Mouse (Mus musculus) forebrain, embryonic 11.5 days (tissue): ENCODE results near the gene Hmga2. TPM values are rescaled to one million over a fixed set of nuclear protein-coding genes. Genes with fewer than 3 reads are reported as not detected.
A peak's percentile ranks its signal among the peaks of the same experiment; 100 is the strongest.

Experiments used
- ATAC-seq: fragments of 200-750 bp; cut with Nextera tagmentation; replicated peaks from 2 replicates; pipeline ENCODE4 v1.8.0; 2017; ENCODE audit warnings: moderate TSS enrichment; ENCODE audit not compliant: low FRiP score
- DNase-seq: peaks from one replicate; pipeline ENCODE4 v3.0.0-alpha.2; 2017; ENCODE audit warnings: low spot score
- H3K27ac ChIP-seq: fragments of 300-500 bp; sonication (generic); 2 replicates; pipeline ENCODE4 v1.5.1; 2014; ENCODE audit warnings: low read depth, low read length
- H3K27me3 ChIP-seq: fragments of 300-500 bp; sonication (generic); 2 replicates; pipeline ENCODE4 v1.6.1; 2014; ENCODE audit warnings: mild to moderate bottlenecking, low read length, mixed read lengths; ENCODE audit not compliant: control insufficient read depth, insufficient read depth
- H3K36me3 ChIP-seq: fragments of 300-500 bp; sonication (generic); 2 replicates; pipeline ENCODE4 v1.6.1; 2014; ENCODE audit warnings: mild to moderate bottlenecking, low read length, moderate library complexity, mixed read lengths; ENCODE audit not compliant: control insufficient read depth, insufficient read depth
- H3K4me1 ChIP-seq: fragments of 300-500 bp; sonication (generic); replicated peaks from 2 replicates; pipeline ENCODE4 v1.6.1; 2014; ENCODE audit warnings: low read length, mixed read lengths; ENCODE audit not compliant: control insufficient read depth, insufficient read depth
- H3K4me2 ChIP-seq: fragments of 300-500 bp; sonication (generic); 2 replicates; pipeline ENCODE4 v1.6.1; 2014; ENCODE audit warnings: low read depth, mild to moderate bottlenecking, low read length, moderate library complexity, mixed read lengths; ENCODE audit not compliant: severe bottlenecking
- H3K4me3 ChIP-seq: fragments of 300-500 bp; sonication (generic); 2 replicates; pipeline ENCODE4 v1.5.1; 2014; ENCODE audit warnings: low read depth, low read length
- H3K9ac ChIP-seq: fragments of 300-500 bp; sonication (generic); 2 replicates; pipeline ENCODE4 v1.6.1; 2014; ENCODE audit warnings: low read length
- H3K9me3 ChIP-seq: fragments of 300-500 bp; sonication (generic); 2 replicates; pipeline ENCODE4 v1.6.1; 2016; ENCODE audit warnings: low read length, mixed read lengths; ENCODE audit not compliant: control insufficient read depth
- WGBS: fragments of 180-500 bp; shearing (Covaris S2); extraction: QIAGEN DNeasy Blood & Tissue Kit; methylation state at CpG from one replicate; pipeline ENCODE4 v1.1.7; 2014; 5-methylcytosine and 5-hydroxymethylcytosine counted together
- polyA plus RNA-seq: library from polyadenylated mRNA; unstranded; fragments of >200 nt; fragmentation: Nextera tagmentation; extraction: Ambion mirVana; gene quantifications from 2 replicates; pipeline ENCODE4 v1.2.1, GENCODE M21; 2014

Gene Hmga2
- polyA plus RNA-seq, 1 experiment from 2014 or later: 91.9 TPM

DNA sequence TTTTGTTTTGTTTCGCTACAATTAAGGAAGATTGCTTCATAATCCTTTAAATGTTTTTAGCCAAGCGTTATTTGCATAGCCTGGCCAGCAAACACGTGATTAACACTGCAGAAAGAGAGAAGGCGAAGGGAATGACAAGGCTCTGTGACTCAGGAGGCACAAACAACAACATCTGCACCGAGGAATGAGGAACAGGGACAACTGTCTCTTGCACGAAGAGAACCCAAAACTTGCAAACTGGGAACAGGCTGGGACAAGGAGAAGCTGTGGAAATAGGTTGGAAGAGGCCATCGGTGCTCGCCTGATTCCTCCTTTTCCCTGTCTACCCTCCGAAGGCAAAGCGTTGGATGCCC, 47.1 kb downstream of the Hmga2 start:
- no peak for DNase-seq
- H3K4me3 ChIP-seq: no peak overlapping the region
- peaks cover 12% of the 10 kb centered on the region; the same call in 1 of the 2 replicates for H3K4me1 ChIP-seq
- H3K36me3 ChIP-seq: no peaks in the 10 kb centered on the region; the same call in 1 of the 2 replicates
- H3K9me3 ChIP-seq: no peaks in the 10 kb centered on the region
- H3K27me3 ChIP-seq: no peaks in the 10 kb centered on the region
- no peak overlapping the region for H3K27ac ChIP-seq
- 79% methylated on average over 10 of the region's 10 CpGs for WGBS
- H3K4me2 ChIP-seq: no peak overlapping the region
- H3K9ac ChIP-seq: no peak overlapping the region
- ATAC-seq: no peak

DNA sequence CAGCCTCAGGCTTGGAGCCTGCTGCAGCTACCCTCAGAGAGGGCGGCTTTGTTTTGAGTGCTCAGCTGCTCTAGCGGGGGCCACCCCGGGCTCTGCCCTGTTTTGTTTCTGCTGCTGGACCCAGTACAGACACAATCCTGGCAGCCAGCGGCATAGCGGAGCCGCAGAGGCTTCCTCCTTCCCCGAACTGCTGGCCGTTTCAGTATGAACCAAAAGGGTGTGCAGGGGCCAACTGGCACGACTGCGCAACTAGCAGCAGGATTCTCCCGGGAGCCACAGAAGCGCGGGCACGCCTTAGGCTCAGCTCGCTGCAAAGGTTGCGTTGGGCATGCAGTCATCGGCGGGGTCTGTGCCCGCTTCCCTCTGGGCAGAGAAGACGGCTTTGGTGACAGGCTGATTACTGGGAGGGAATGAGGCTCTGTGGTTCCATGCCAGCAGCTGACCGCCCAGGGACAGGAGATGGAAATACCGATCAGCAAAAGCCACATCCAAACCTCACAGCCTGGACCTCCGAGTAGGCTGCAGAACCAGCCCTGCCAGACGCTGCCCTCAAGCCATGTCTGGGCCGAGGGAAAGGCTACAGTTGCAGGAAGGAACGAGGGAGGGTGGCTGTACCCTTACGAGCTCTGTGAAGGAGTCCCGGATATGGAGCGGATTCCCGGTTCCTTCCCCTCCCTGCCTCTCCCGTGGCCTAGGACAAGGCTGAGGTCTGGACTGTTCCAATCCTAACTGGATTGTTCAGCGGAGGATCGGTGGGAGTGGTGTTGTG, 47.7 kb downstream of the Hmga2 start:
- ATAC-seq (no peak), DNase-seq (peak; percentile 62)
- H3K4me2 ChIP-seq: no peak overlapping the region
- no peaks in the 10 kb centered on the region for H3K27me3 ChIP-seq
- H3K9ac ChIP-seq: no peak overlapping the region
- no peaks in the 10 kb centered on the region for H3K9me3 ChIP-seq
- no peak overlapping the region for H3K4me3 ChIP-seq
- WGBS: 81% methylated on average over 33 of the region's 33 CpGs
- peak overlapping the region; percentile 37; the same call in 1 of the 2 replicates for H3K27ac ChIP-seq
- no peaks in the 10 kb centered on the region; the same call in 1 of the 2 replicates for H3K36me3 ChIP-seq
- peaks cover 12% of the 10 kb centered on the region; the same call in 1 of the 2 replicates for H3K4me1 ChIP-seq

DNA sequence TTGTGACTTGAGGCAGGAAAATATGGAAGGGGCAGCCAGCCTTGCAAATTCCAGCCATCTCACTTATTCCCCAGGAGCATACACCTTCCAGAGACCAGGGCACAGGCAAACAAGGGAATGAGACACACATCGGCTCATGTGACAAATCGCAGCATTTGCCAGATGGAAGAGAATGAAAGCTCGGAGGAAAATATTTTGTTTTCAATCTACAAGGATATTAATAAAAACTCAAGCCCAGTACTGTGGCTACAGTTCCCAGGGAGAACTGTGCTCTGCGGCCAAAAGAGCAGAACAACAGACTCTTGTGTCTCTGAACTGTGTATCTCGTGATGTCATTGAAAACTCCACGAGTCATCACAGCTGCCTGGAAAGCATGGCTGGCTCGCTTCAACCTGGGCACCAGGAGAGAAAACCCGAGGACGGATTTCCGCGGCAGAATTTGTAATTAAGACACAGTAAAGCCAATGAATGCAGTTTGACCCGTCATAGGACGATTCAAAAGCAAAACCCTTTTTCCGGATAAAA, 50.1 kb downstream of the Hmga2 start:
- peaks cover 19% of the 10 kb centered on the region; the same call in 1 of the 2 replicates for H3K4me1 ChIP-seq
- H3K4me3 ChIP-seq: no peak overlapping the region
- no peak overlapping the region for H3K9ac ChIP-seq
- H3K9me3 ChIP-seq: no peaks in the 10 kb centered on the region
- no peak for DNase-seq
- WGBS: 83% methylated on average over 14 of the region's 14 CpGs
- H3K27me3 ChIP-seq: no peaks in the 10 kb centered on the region
- no peak for ATAC-seq
- H3K27ac ChIP-seq: no peak overlapping the region
- H3K4me2 ChIP-seq: no peak overlapping the region
- H3K36me3 ChIP-seq: no peaks in the 10 kb centered on the region; the same call in 1 of the 2 replicates

DNA sequence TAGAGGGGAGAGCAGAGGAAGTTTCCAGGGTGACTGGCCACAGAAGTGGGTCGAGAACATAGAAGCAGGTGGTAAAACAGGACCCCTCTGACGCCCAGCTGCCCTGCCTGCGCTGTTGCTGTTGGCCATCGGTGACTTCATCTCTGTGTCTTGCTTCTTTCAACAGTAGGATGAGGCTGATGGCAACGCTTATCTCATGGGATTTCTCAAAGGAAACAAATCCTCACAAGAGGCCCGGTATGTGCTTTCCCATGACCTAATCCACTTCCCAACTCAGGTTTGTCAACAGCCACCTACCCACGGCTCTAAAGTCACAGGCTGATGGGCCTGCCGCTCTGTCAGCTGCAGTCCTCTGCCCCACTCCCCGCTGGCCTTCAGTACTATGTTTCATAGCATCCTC, 52.3 kb downstream of the Hmga2 start:
- no peak overlapping the region for H3K4me2 ChIP-seq
- no peaks in the 10 kb centered on the region for H3K27me3 ChIP-seq
- H3K27ac ChIP-seq: no peak overlapping the region
- peaks cover 27% of the 10 kb centered on the region; the same call in 1 of the 2 replicates for H3K4me1 ChIP-seq
- no peak overlapping the region for H3K4me3 ChIP-seq
- no peaks in the 10 kb centered on the region; the same call in 1 of the 2 replicates for H3K36me3 ChIP-seq
- no peak for ATAC-seq
- no peaks in the 10 kb centered on the region for H3K9me3 ChIP-seq
- no peak overlapping the region for H3K9ac ChIP-seq
- WGBS: 84% methylated on average over 9 of the region's 9 CpGs
- DNase-seq: peak; percentile 41

DNA sequence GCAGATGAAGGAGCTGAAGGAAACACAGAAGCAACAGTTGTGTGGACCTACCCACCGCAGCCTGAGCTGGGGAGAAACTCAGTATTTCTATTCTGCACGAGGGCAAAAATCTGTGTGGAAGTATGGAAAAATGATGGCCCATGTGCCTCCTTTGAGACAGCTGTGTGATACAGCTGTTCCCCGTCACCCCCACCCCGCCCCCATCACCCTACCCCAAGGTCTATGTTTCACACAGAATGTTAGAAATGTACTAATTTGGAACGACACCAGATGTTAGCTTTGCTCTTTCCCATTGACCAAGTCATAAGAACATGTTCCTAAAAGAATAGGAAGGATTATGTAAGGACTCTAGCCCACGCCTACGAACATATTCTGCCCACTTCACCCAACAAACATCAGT, 53.0 kb downstream of the Hmga2 start:
- no peak overlapping the region for H3K27ac ChIP-seq
- no peak for ATAC-seq
- 86% methylated on average over 7 of the region's 7 CpGs for WGBS
- DNase-seq: no peak
- peaks cover 29% of the 10 kb centered on the region; the same call in 1 of the 2 replicates for H3K4me1 ChIP-seq
- no peak overlapping the region for H3K4me3 ChIP-seq
- H3K4me2 ChIP-seq: no peak overlapping the region
- no peaks in the 10 kb centered on the region for H3K27me3 ChIP-seq
- no peak overlapping the region for H3K9ac ChIP-seq
- H3K9me3 ChIP-seq: no peaks in the 10 kb centered on the region
- H3K36me3 ChIP-seq: no peaks in the 10 kb centered on the region; the same call in 1 of the 2 replicates

GRCm38 (mm10) chr10:120422820-120423219, 53.4 kb downstream of the Hmga2 start:
- WGBS: 68% methylated on average over 4 of the region's 4 CpGs
- H3K4me3 ChIP-seq: no peak overlapping the region
- H3K4me1 ChIP-seq: peaks cover 32% of the 10 kb centered on the region
- no peaks in the 10 kb centered on the region for H3K9me3 ChIP-seq
- H3K9ac ChIP-seq: no peak overlapping the region
- no peak for DNase-seq
- no peaks in the 10 kb centered on the region; the same call in 1 of the 2 replicates for H3K36me3 ChIP-seq
- H3K27ac ChIP-seq: no peak overlapping the region
- no peaks in the 10 kb centered on the region for H3K27me3 ChIP-seq
- H3K4me2 ChIP-seq: no peak overlapping the region
- no peak for ATAC-seq

DNA sequence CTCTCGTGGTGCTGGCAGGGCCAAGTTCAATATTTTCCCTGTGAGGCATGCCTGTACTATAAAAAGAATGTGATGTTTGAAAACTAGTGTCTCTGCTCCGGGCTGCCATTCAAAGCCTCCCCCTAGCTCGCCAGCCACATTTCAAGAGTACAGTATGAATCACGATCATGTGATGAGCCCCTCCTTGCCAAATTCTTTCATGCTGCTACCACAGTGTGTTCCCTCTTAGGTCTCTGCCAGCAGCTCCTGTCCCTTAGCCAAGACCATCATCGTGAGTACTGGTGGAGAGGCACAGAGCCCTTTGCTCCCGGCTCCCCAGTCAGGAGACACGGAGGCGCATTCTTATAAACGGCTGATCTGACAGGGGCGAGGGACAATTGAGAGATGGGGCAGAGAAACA, 54.2 kb downstream of the Hmga2 start:
- Histone ChIP-seq H3K9me3 (no peaks in the 10 kb centered on the region), H3K4me2 (no peak overlapping the region), H3K27ac (0 out of 2 replicates have a peak overlapping the region, but pooled peaks have one; percentile 3), H3K4me3 (no peak overlapping the region), H3K4me1 (peaks cover 37% of the 10 kb centered on the region), H3K36me3 (no peaks in the 10 kb centered on the region; the same call in 1 of the 2 replicates), H3K9ac (no peak overlapping the region), H3K27me3 (no peaks in the 10 kb centered on the region)
- WGBS: 62% methylated on average over 10 of the region's 10 CpGs
- DNase-seq (no peak), ATAC-seq (no peak)

DNA sequence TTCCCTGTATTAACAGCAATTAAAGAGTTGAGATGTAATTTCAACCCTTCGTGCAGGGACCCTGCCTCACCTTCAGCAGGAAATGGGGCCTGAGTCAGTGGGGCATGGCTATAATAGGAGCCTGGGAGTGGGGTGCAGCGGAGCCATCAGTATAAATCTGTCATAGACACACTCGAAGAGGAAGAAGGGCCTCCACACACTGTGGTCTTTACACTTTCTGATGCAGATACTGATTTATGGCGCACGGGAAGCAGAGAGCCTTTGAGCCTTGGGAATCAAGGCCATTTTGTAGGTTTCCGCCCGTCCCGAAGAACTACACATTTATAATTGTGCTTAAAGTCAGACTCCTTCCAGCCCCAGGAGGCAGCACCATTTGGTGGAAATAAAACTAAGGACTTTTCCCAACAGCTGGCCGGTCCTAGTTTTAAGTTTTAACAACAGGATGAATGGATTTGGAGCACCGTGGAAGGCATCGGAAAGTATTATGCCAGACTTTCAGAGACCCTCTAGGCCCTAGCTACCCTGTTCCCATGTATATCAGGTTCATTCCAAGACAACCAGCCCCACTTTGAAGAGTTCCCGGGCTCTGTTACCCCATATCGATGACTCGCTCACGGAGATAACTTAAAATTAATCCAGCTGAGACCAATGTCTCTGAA, 55.2 kb downstream of the Hmga2 start:
- 83% methylated on average over 15 of the region's 15 CpGs for WGBS
- H3K36me3 ChIP-seq: no peaks in the 10 kb centered on the region; the same call in 1 of the 2 replicates

More for the DNA sequence above, 55.2 kb downstream of the Hmga2 start:
- Histone ChIP-seq H3K4me3 (no peak overlapping the region), H3K9ac (no peak overlapping the region), H3K27me3 (no peaks in the 10 kb centered on the region), H3K9me3 (no peaks in the 10 kb centered on the region), H3K4me2 (no peak overlapping the region), H3K4me1 (peaks cover 42% of the 10 kb centered on the region), H3K27ac (no peak overlapping the region)
- ATAC-seq (no peak), DNase-seq (no peak)
